Mouse (Mus musculus) gastrocnemius, postnatal 10 days (tissue): ENCODE data around the gene Zfp217. TPM values are rescaled to one million over a fixed set of nuclear protein-coding genes. Genes with fewer than 3 reads are reported as not detected.

Experiments used
- DNase-seq: peaks from one replicate; pipeline ENCODE4 v3.0.0; 2021; ENCODE audit warnings: mixed read lengths
- total RNA-seq, 2 experiments: library from RNA; stranded (reverse); gene quantifications; 2 replicates each; pipeline ENCODE4 v1.2.3; 2021

Zfp217 gene
- total RNA-seq, 2 experiments from 2014 or later, result 10.0 to 12.5 TPM

- DNase-seq, result no peak
Observed at GRCm38 (mm10) chr2:170158987-170159386, 11.1 kb upstream of the Zfp217 start.

- no peak for DNase-seq
Observed at GRCm38 (mm10) chr2:170158251-170158650, 10.3 kb upstream of the Zfp217 start.

GRCm38 (mm10) chr2:170157280-170158200, 9.6 kb upstream of the Zfp217 start:
- no peak for DNase-seq

- peak; percentile 64 for DNase-seq
Observed at GRCm38 (mm10) chr2:170155089-170155740, 7.3 kb upstream of the Zfp217 start.

- DNase-seq, result no peak
Observed at GRCm38 (mm10) chr2:170154738-170155088, 6.8 kb upstream of the Zfp217 start.

- no peak for DNase-seq
Observed at GRCm38 (mm10) chr2:170154301-170154721, 6.4 kb upstream of the Zfp217 start.

GRCm38 (mm10) chr2:170153421-170154271, 5.7 kb upstream of the Zfp217 start:
- peak; percentile 50 for DNase-seq

GRCm38 (mm10) chr2:170152856-170153255, 5.0 kb upstream of the Zfp217 start:
- DNase-seq, result no peak

- DNase-seq, result no peak
Observed at GRCm38 (mm10) chr2:170152036-170152686, 4.3 kb upstream of the Zfp217 start.

GRCm38 (mm10) chr2:170151470-170151869, 3.6 kb upstream of the Zfp217 start:
- DNase-seq, result no peak

- no peak for DNase-seq
Observed at GRCm38 (mm10) chr2:170148828-170149227, 925 bp upstream of the Zfp217 start.

GRCm38 (mm10) chr2:170147170-170147569, 733 bp downstream of the Zfp217 start:
- DNase-seq, result no peak

GRCm38 (mm10) chr2:170144343-170144742, 3.6 kb downstream of the Zfp217 start:
- no peak for DNase-seq

GRCm38 (mm10) chr2:170143861-170144260, 4.0 kb downstream of the Zfp217 start:
- no peak for DNase-seq

GRCm38 (mm10) chr2:170142542-170142941, 5.4 kb downstream of the Zfp217 start:
- no peak for DNase-seq

GRCm38 (mm10) chr2:170141481-170141880, 6.4 kb downstream of the Zfp217 start:
- DNase-seq, result no peak

GRCm38 (mm10) chr2:170139411-170140046, 8.4 kb downstream of the Zfp217 start:
- no peak for DNase-seq

- no peak for DNase-seq
Observed at GRCm38 (mm10) chr2:170136928-170137327, 11.0 kb downstream of the Zfp217 start.

- DNase-seq, result no peak
Observed at GRCm38 (mm10) chr2:170135820-170136219, 12.1 kb downstream of the Zfp217 start.

- no peak for DNase-seq
Observed at GRCm38 (mm10) chr2:170134026-170134690, 13.7 kb downstream of the Zfp217 start.
